Mouse (Mus musculus): Measurements from ENCODE around the gene Msrb3. TPM values are rescaled to one million over a fixed set of nuclear protein-coding genes. Genes with fewer than 3 reads are reported as not detected.

The Msrb3 gene
- total and polyA plus RNA-seq, 3 experiments = not detected

- Histone ChIP-seq H3K36me3 (replicated peaks in 1 of 2; ENCODE audit: control insufficient read depth in 1 of 2, insufficient read depth in 1 of 2, low read length in 1 of 2) (no peaks in the 10 kb centered on the region), H3K27ac (ENCODE audit: insufficient read depth, low read depth) (no peak overlapping the region), H3K79me2 (replicated peaks; ENCODE audit: control insufficient read depth, extremely low read depth, insufficient read depth, poor library complexity, severe bottlenecking) (no peaks in the 10 kb centered on the region), H3K4me3 (replicated peaks in 1 of 3; ENCODE audit: low read depth in 2 of 3, low read length in 2 of 3, poor library complexity in 1 of 3) (no peak overlapping the region), H3K4me2 (ENCODE audit: insufficient read depth, low read depth, poor library complexity, severe bottlenecking) (no peak overlapping the region), H3K27me3 (replicated peaks) (no peaks in the 10 kb centered on the region), H3K4me1 (ENCODE audit: control insufficient read depth in 1 of 2, insufficient read depth in 2 of 2) (peaks cover 0 to 2% of the 10 kb centered on the region in 2 experiments; a peak in 1 of 4 replicates), H3K9me3 (replicated peaks; ENCODE audit: low read length) (peaks cover 12% of the 10 kb centered on the region), H3K9ac (ENCODE audit: insufficient read depth, low read depth) (no peak overlapping the region)
- no peak for DNase-seq (ENCODE audit: extremely low read depth)
- dilution Hi-C loops (cut with MboI; ENCODE audit: extremely low pct_ligation_motif_present, extremely low pct_unique_long_range_greater_than_20kb, low sequenced_read_pairs) = no loop called here
- in situ Hi-C loops (cut with MboI; ENCODE audit: low pct_ligation_motif_present, low pct_unique_long_range_greater_than_20kb, low sequenced_read_pairs) = loop anchor here (25.0 kb wide), 1 partner anchor 589 kb away; no protein-coding TSS in a partner anchor
- TF ChIP-seq RAD21 (IDR thresholded peaks at IDR 0.05; ENCODE audit: low read depth, low read length) (no peak), ZKSCAN1 (IDR thresholded peaks at IDR 0.05; ENCODE audit: borderline replicate concordance, low read depth, low read length) (no peak), ZC3H11A (IDR thresholded peaks at IDR 0.05; ENCODE audit: low read depth, low read length) (no peak), JUND (conservative IDR thresholded peaks at IDR 0.05; ENCODE audit: low read depth, low read length) (no peak), POLR2A (IDR thresholded peaks at IDR 0.05; ENCODE audit: low read depth, low read length) (no peak), CTCF (conservative IDR thresholded peaks at IDR 0.05 in 1 of 2, IDR thresholded peaks at IDR 0.05 in 1 of 2; ENCODE audit: low read depth in 2 of 2, low read length in 2 of 2) (no peak), TCF12 (IDR thresholded peaks at IDR 0.05; ENCODE audit: low read depth, low read length) (no peak), ZNF384 (IDR thresholded peaks at IDR 0.05; ENCODE audit: low read depth, low read length) (no peak), NRF1 (IDR thresholded peaks at IDR 0.05; ENCODE audit: low read depth, low read length) (no peak), TBP (conservative IDR thresholded peaks at IDR 0.05; ENCODE audit: low read depth, low read length) (no peak), JUN (IDR thresholded peaks at IDR 0.05; ENCODE audit: insufficient read depth, low read depth, low read length) (no peak), SIN3A (IDR thresholded peaks at IDR 0.05; ENCODE audit: low read length) (no peak)
Measured at GRCm38 (mm10) chr10:120851196-120851781, 47.6 kb downstream of the Msrb3 start.

GRCm38 (mm10) chr10:120850391-120851195 lies 48.3 kb downstream of the Msrb3 start:
- dilution Hi-C loops (cut with MboI; ENCODE audit: extremely low pct_ligation_motif_present, extremely low pct_unique_long_range_greater_than_20kb, low sequenced_read_pairs) = no loop called here
- no peaks in the 10 kb centered on the region for H3K36me3 ChIP-seq (replicated peaks in 1 of 2; ENCODE audit: control insufficient read depth in 1 of 2, insufficient read depth in 1 of 2, low read length in 1 of 2)
- no peak overlapping the region for H3K4me2 ChIP-seq (ENCODE audit: insufficient read depth, low read depth, poor library complexity, severe bottlenecking)
- in situ Hi-C loops (cut with MboI; ENCODE audit: low pct_ligation_motif_present, low pct_unique_long_range_greater_than_20kb, low sequenced_read_pairs) = loop anchor here (25.0 kb wide), 1 partner anchor 588 kb away; no protein-coding TSS in a partner anchor
- no peaks in the 10 kb centered on the region for H3K79me2 ChIP-seq (replicated peaks; ENCODE audit: control insufficient read depth, extremely low read depth, insufficient read depth, poor library complexity, severe bottlenecking)
- no peak overlapping the region for H3K4me3 ChIP-seq (replicated peaks in 1 of 3; ENCODE audit: low read depth in 2 of 3, low read length in 2 of 3, poor library complexity in 1 of 3)
- H3K9me3 ChIP-seq (replicated peaks; ENCODE audit: low read length) = peaks cover 12% of the 10 kb centered on the region
- no peaks in the 10 kb centered on the region for H3K27me3 ChIP-seq (replicated peaks)
- H3K9ac ChIP-seq (ENCODE audit: insufficient read depth, low read depth) = no peak overlapping the region
- no peak overlapping the region for H3K27ac ChIP-seq (ENCODE audit: insufficient read depth, low read depth)
- DNase-seq (ENCODE audit: extremely low read depth) = no peak
- peaks cover 0 to 2% of the 10 kb centered on the region in 2 experiments; a peak in 1 of 4 replicates for H3K4me1 ChIP-seq (ENCODE audit: control insufficient read depth in 1 of 2, insufficient read depth in 2 of 2)
- no peak for TF ChIP-seq TBP (conservative IDR thresholded peaks at IDR 0.05; ENCODE audit: low read depth, low read length)
- TF ChIP-seq ELF1 (IDR thresholded peaks at IDR 0.05; ENCODE audit: low read depth, low read length) = no peak
- no peak for TF ChIP-seq HCFC1 (IDR thresholded peaks at IDR 0.05; ENCODE audit: low read depth, low read length)
- no peak for TF ChIP-seq USF2 (conservative IDR thresholded peaks at IDR 0.05; ENCODE audit: low read depth, low read length)
- no peak for TF ChIP-seq ZMIZ1 (IDR thresholded peaks at IDR 0.05; ENCODE audit: low read depth, low read length)
- TF ChIP-seq EP300 (IDR thresholded peaks at IDR 0.05; ENCODE audit: low read length) = no peak
- TF ChIP-seq RCOR1 (conservative IDR thresholded peaks at IDR 0.05; ENCODE audit: low read depth, low read length) = no peak
- no peak for TF ChIP-seq USF1 (IDR thresholded peaks at IDR 0.05; ENCODE audit: low read depth, low read length)
- no peak for TF ChIP-seq TCF12 (IDR thresholded peaks at IDR 0.05; ENCODE audit: low read depth, low read length)
- no peak for TF ChIP-seq CHD2 (IDR thresholded peaks at IDR 0.05; ENCODE audit: low read length)
- no peak for TF ChIP-seq BHLHE40 (IDR thresholded peaks at IDR 0.05; ENCODE audit: low read depth, low read length)
- TF ChIP-seq RAD21 (IDR thresholded peaks at IDR 0.05; ENCODE audit: low read depth, low read length) = no peak
- no peak for TF ChIP-seq UBTF (IDR thresholded peaks at IDR 0.05; ENCODE audit: low read depth, low read length)
- no peak for TF ChIP-seq GABPA (IDR thresholded peaks at IDR 0.05; ENCODE audit: insufficient replicate concordance, low read depth, low read length)
- TF ChIP-seq JUND (conservative IDR thresholded peaks at IDR 0.05; ENCODE audit: low read depth, low read length) = no peak
- no peak for TF ChIP-seq POLR2AphosphoS2 (IDR thresholded peaks at IDR 0.05; ENCODE audit: low read depth, low read length)
- TF ChIP-seq PAX5 (IDR thresholded peaks at IDR 0.05; ENCODE audit: low read length) = no peak
- TF ChIP-seq NELFE (IDR thresholded peaks at IDR 0.05; ENCODE audit: low read depth, low read length) = no peak
- no peak for TF ChIP-seq ZKSCAN1 (IDR thresholded peaks at IDR 0.05; ENCODE audit: borderline replicate concordance, low read depth, low read length)
- no peak for TF ChIP-seq E2F4 (IDR thresholded peaks at IDR 0.05; ENCODE audit: insufficient replicate concordance, low read depth, low read length)
